Mouse (Mus musculus) MEL (cell line): Measurements from ENCODE around the gene Gm9945. TPM values are rescaled to one million over a fixed set of nuclear protein-coding genes. Genes with fewer than 3 reads are reported as not detected.

Experiments
- DNase-seq: peaks from one replicate; pipeline ENCODE4 v3.0.0; 2011; ENCODE audit warnings: low read depth, low spot score
- H3K27ac ChIP-seq: 2 replicates; pipeline ENCODE4 v1.5.1; 2012; ENCODE audit warnings: low read depth, mild to moderate bottlenecking, control low read depth, low read length, moderate library complexity; ENCODE audit not compliant: control insufficient read depth
- H3K27me3 ChIP-seq, 2 experiments: fragments of 150-350 bp in 1 of 2; sonication (generic) in 1 of 2; 2 replicates each; pipeline ENCODE4 v1.6.1; 2012; ENCODE audit warnings: low read length in 2 of 2, mild to moderate bottlenecking in 2 of 2, improper control_type of control experiment in 1 of 2, moderate library complexity in 1 of 2; ENCODE audit not compliant: insufficient read depth in 2 of 2, control insufficient read depth in 1 of 2
- H3K36me3 ChIP-seq, 2 experiments: 2 replicates each; pipeline ENCODE4 v1.6.1; 2012 to 2014; ENCODE audit warnings: low read length in 2 of 2, improper control_type of control experiment in 1 of 2, inconsistent platforms in 1 of 2, mild to moderate bottlenecking in 1 of 2; ENCODE audit not compliant: insufficient read depth in 2 of 2, control insufficient read depth in 1 of 2
- H3K4me1 ChIP-seq, 2 experiments: fragments of 150-350 bp in 1 of 2; sonication (generic) in 1 of 2; 2 replicates each; pipeline ENCODE4 v1.6.1; 2012; ENCODE audit warnings: low read length in 2 of 2, improper control_type of control experiment in 1 of 2, mild to moderate bottlenecking in 1 of 2; ENCODE audit not compliant: insufficient read depth in 2 of 2, control insufficient read depth in 1 of 2
- H3K4me3 ChIP-seq, 2 experiments: fragments of 150-350 bp in 1 of 2; sonication (generic) in 1 of 2; 2 replicates each; pipeline ENCODE4 v1.5.1; 2012; ENCODE audit warnings: low read depth in 2 of 2, low read length in 2 of 2, mild to moderate bottlenecking in 2 of 2, moderate library complexity in 2 of 2, control low read depth in 1 of 2, improper control_type of control experiment in 1 of 2; ENCODE audit not compliant: control insufficient read depth in 1 of 2, insufficient read depth in 1 of 2
- H3K79me2 ChIP-seq: 2 replicates; pipeline ENCODE4 v1.6.1; 2012; ENCODE audit warnings: mild to moderate bottlenecking, low read length, moderate library complexity; ENCODE audit not compliant: control insufficient read depth, poor library complexity, insufficient read depth
- H3K9ac ChIP-seq: 2 replicates; pipeline ENCODE4 v1.6.1; 2012; ENCODE audit warnings: low read depth, mild to moderate bottlenecking, control low read depth, low read length, moderate library complexity; ENCODE audit not compliant: control insufficient read depth, poor library complexity, severe bottlenecking
- H3K9me3 ChIP-seq: fragments of 150-350 bp; sonication (generic); replicated peaks from 2 replicates; pipeline ENCODE4 v1.6.1; 2012; ENCODE audit warnings: mild to moderate bottlenecking, low read length, improper control_type of control experiment, moderate library complexity; ENCODE audit not compliant: insufficient read depth
- BHLHE40 ChIP-seq: IDR thresholded peaks from 2 replicates; pipeline ENCODE4 v1.6.1; 2012; ENCODE audit warnings: low read depth, mild to moderate bottlenecking, inconsistent platforms, low read length, improper control_type of control experiment, borderline replicate concordance
- CHD1 ChIP-seq: IDR thresholded peaks from 2 replicates; pipeline ENCODE4 v1.6.1; 2012; ENCODE audit warnings: low read depth, mild to moderate bottlenecking, inconsistent platforms, low read length, improper control_type of control experiment
- EP300 ChIP-seq, 2 experiments: IDR thresholded peaks; 2 replicates each; pipeline ENCODE4 v1.6.1; 2011; ENCODE audit warnings: improper control_type of control experiment in 2 of 2, low read length in 2 of 2, low read depth in 1 of 2, mild to moderate bottlenecking in 1 of 2
- GATA1 ChIP-seq: IDR thresholded peaks from 2 replicates; pipeline ENCODE4 v1.6.1; 2011; ENCODE audit warnings: low read depth, low read length, improper control_type of control experiment
- JUND ChIP-seq: IDR thresholded peaks from 2 replicates; pipeline ENCODE4 v1.6.1; 2011; ENCODE audit warnings: low read depth, mild to moderate bottlenecking, improper control_type of control experiment, low read length
- MAFK ChIP-seq: IDR thresholded peaks from 2 replicates; pipeline ENCODE4 v1.6.1; 2011; ENCODE audit warnings: low read depth, mild to moderate bottlenecking, low read length, improper control_type of control experiment, borderline replicate concordance
- MAX ChIP-seq: IDR thresholded peaks from 2 replicates; pipeline ENCODE4 v1.6.1; 2011; ENCODE audit warnings: low read length, improper control_type of control experiment
- MEF2A ChIP-seq: IDR thresholded peaks from 2 replicates; pipeline ENCODE4 v1.6.1; 2014; ENCODE audit warnings: low read depth, mild to moderate bottlenecking, inconsistent platforms, low read length, improper control_type of control experiment; ENCODE audit not compliant: poor library complexity, insufficient replicate concordance, severe bottlenecking; ENCODE audit errors: extremely low read depth
- MXI1 ChIP-seq: IDR thresholded peaks from 2 replicates; pipeline ENCODE4 v1.6.1; 2011; ENCODE audit warnings: mild to moderate bottlenecking, low read depth, low read length, improper control_type of control experiment
- MYB ChIP-seq: IDR thresholded peaks from 2 replicates; pipeline ENCODE4 v1.6.1; 2011; ENCODE audit warnings: mild to moderate bottlenecking, low read depth, low read length, improper control_type of control experiment
- NRF1 ChIP-seq: IDR thresholded peaks from 2 replicates; pipeline ENCODE4 v1.6.1; 2014; ENCODE audit warnings: low read depth, mild to moderate bottlenecking, inconsistent platforms, low read length, improper control_type of control experiment, moderate library complexity; ENCODE audit not compliant: poor library complexity, insufficient read depth, severe bottlenecking
- RAD21 ChIP-seq: IDR thresholded peaks from 2 replicates; pipeline ENCODE4 v1.6.1; 2011; ENCODE audit warnings: mild to moderate bottlenecking, low read depth, low read length, improper control_type of control experiment
- SIN3A ChIP-seq: IDR thresholded peaks from 2 replicates; pipeline ENCODE4 v1.6.1; 2012; ENCODE audit warnings: low read length, improper control_type of control experiment, inconsistent platforms
- SMC3 ChIP-seq: IDR thresholded peaks from 2 replicates; pipeline ENCODE4 v1.6.1; 2011; ENCODE audit warnings: low read depth, low read length, improper control_type of control experiment
- TBP ChIP-seq: IDR thresholded peaks from 2 replicates; pipeline ENCODE4 v1.8.0; 2011; ENCODE audit warnings: low read depth, low read length, improper control_type of control experiment
- USF1 ChIP-seq: IDR thresholded peaks from 2 replicates; pipeline ENCODE4 v1.6.1; 2014; ENCODE audit warnings: low read depth, mild to moderate bottlenecking, inconsistent platforms, low read length, improper control_type of control experiment, moderate library complexity
- ZKSCAN1 ChIP-seq: IDR thresholded peaks from 2 replicates; pipeline ENCODE4 v1.6.1; 2012; ENCODE audit warnings: low read depth, mild to moderate bottlenecking, inconsistent platforms, low read length, improper control_type of control experiment, moderate library complexity
- ZNF384 ChIP-seq: IDR thresholded peaks from 2 replicates; pipeline ENCODE4 v1.6.1; 2012; ENCODE audit warnings: low read depth, mild to moderate bottlenecking, inconsistent platforms, low read length, improper control_type of control experiment
- polyA plus RNA-seq, 2 experiments: library from polyadenylated mRNA; stranded (reverse) in 1 of 2; unstranded in 1 of 2; fragments of >175 nt in 1 of 2; fragments of >200 nt in 1 of 2; gene quantifications; 2 replicates each; pipeline versions ENCODE4 v1.2.1 to v1.2.4; 2012; ENCODE audit warnings: low replicate concordance in 2 of 2, low read depth in 1 of 2; ENCODE audit not compliant: insufficient read length in 2 of 2, insufficient read depth in 1 of 2, missing spikeins in 1 of 2
- total RNA-seq: library from RNA; depleted of rRNA; stranded (reverse); fragments of 300-350 nt; gene quantifications from 2 replicates; pipeline ENCODE4 v1.2.3, GENCODE M21; 2012

The Gm9945 gene
- total and polyA plus RNA-seq, 3 experiments = not detected

- TF ChIP-seq ZNF384 (no peak), MEF2A (no peak), ZKSCAN1 (no peak)
- TF ChIP-seq, all 39 proteins: peak for 0
Observed at GRCm38 (mm10) chr11:53457372-53457954, 22.5 kb upstream of the Gm9945 start (continued).

- Histone ChIP-seq H3K36me3 (peaks cover 0 to 8% of the 10 kb centered on the region in 2 experiments; a peak in 1 of 4 replicates), H3K79me2 (no peaks in the 10 kb centered on the region), H3K27ac (no peak overlapping the region), H3K4me1 (peaks cover 6 to 16% of the 10 kb centered on the region in 2 experiments; a peak in 3 of 4 replicates), H3K9me3 (no peaks in the 10 kb centered on the region), H3K9ac (no peak overlapping the region), H3K4me3 (no peak overlapping the region), H3K27me3 (peaks cover 11% of the 10 kb centered on the region in 2 experiments)
- DNase-seq = no peak
- TF ChIP-seq USF1 (no peak), NRF1 (no peak), JUND (no peak), CHD1 (no peak), MAX (no peak), GATA1 (no peak), SIN3A (no peak), MAFK (no peak), MYB (no peak)
Observed at GRCm38 (mm10) chr11:53458996-53459395, 21.0 kb upstream of the Gm9945 start.

GRCm38 (mm10) chr11:53460192-53460591, 19.8 kb upstream of the Gm9945 start:
- no peak overlapping the region for H3K4me3 ChIP-seq
- DNase-seq = peak; percentile 40
- H3K9me3 ChIP-seq = no peaks in the 10 kb centered on the region
- peaks cover 0 to 8% of the 10 kb centered on the region in 2 experiments; a peak in 1 of 4 replicates for H3K36me3 ChIP-seq
- H3K27me3 ChIP-seq = peaks cover 6 to 8% of the 10 kb centered on the region in 2 experiments
- no peaks in the 10 kb centered on the region for H3K79me2 ChIP-seq
- TF ChIP-seq MAFK = no peak
- TF ChIP-seq MXI1 = no peak
- no peak for TF ChIP-seq SIN3A
- TF ChIP-seq SMC3 = no peak
- TF ChIP-seq MEF2A = no peak
- no peak for TF ChIP-seq RAD21
- TF ChIP-seq TBP = no peak
- no peak for TF ChIP-seq CHD1
- no peak for TF ChIP-seq USF1
- no peak for TF ChIP-seq BHLHE40
- TF ChIP-seq ZKSCAN1 = no peak
- TF ChIP-seq EP300 (IDR thresholded peaks at IDR 0.05; ENCODE audit: low read depth in 1 of 2, low read length in 2 of 2) = no peak
- TF ChIP-seq JUND = peak; percentile 82
- peak; percentile 39; the same call in 1 of the 2 replicates for TF ChIP-seq MAX
- no peak overlapping the region for H3K27ac ChIP-seq
- peaks cover 6 to 16% of the 10 kb centered on the region in 2 experiments; a peak in 3 of 4 replicates for H3K4me1 ChIP-seq
- H3K9ac ChIP-seq = no peak overlapping the region
